Mouse (Mus musculus) kidney, embryonic 16.5 days (tissue): ENCODE results near the gene Elp1. TPM values are rescaled to one million over a fixed set of nuclear protein-coding genes. Genes with fewer than 3 reads are reported as not detected.

Source experiments
- ATAC-seq: fragments of 200-750 bp; cut with Nextera tagmentation; 2 replicates; pipeline ENCODE4 v1.8.0; 2017; ENCODE audit warnings: moderate TSS enrichment; ENCODE audit not compliant: low FRiP score, low TSS enrichment
- H3K27ac ChIP-seq: fragments of 300-500 bp; sonication (generic); 2 replicates; pipeline ENCODE4 v1.5.1; 2014; ENCODE audit warnings: low read length
- H3K27me3 ChIP-seq: fragments of 300-500 bp; sonication (generic); 2 replicates; pipeline ENCODE4 v1.6.1; 2014; ENCODE audit warnings: low read length, control low read depth, mixed read lengths; ENCODE audit not compliant: insufficient read depth
- H3K36me3 ChIP-seq: fragments of 300-500 bp; sonication (generic); 2 replicates; pipeline ENCODE4 v1.6.1; 2014; ENCODE audit warnings: low read length, control low read depth, mixed read lengths; ENCODE audit not compliant: insufficient read depth
- H3K4me1 ChIP-seq: fragments of 300-500 bp; sonication (generic); 2 replicates; pipeline ENCODE4 v1.6.1; 2014; ENCODE audit warnings: low read length, control low read depth, mixed read lengths; ENCODE audit not compliant: insufficient read depth
- H3K4me2 ChIP-seq: fragments of 300-500 bp; sonication (generic); replicated peaks from 2 replicates; pipeline ENCODE4 v1.6.1; 2014; ENCODE audit warnings: low read depth, low read length
- H3K4me3 ChIP-seq: fragments of 300-500 bp; sonication (generic); 2 replicates; pipeline ENCODE4 v1.5.1; 2014; ENCODE audit warnings: mild to moderate bottlenecking, low read length
- H3K9ac ChIP-seq: fragments of 300-500 bp; sonication (generic); replicated peaks from 2 replicates; pipeline ENCODE4 v1.6.1; 2014; ENCODE audit warnings: low read length
- H3K9me3 ChIP-seq: fragments of 300-500 bp; sonication (generic); 2 replicates; pipeline ENCODE4 v1.6.1; 2016; ENCODE audit warnings: low read length, control low read depth
- WGBS: fragments of 180-500 bp; shearing (Covaris S2); extraction: QIAGEN DNeasy Blood & Tissue Kit; methylation state at CpG from one replicate; pipeline ENCODE4 v1.1.7; 2014; 5-methylcytosine and 5-hydroxymethylcytosine counted together
- polyA plus RNA-seq: library from polyadenylated mRNA; unstranded; fragments of >200 nt; fragmentation: Nextera tagmentation; extraction: Ambion mirVana; gene quantifications from 2 replicates; pipeline ENCODE4 v1.2.1, GENCODE M21; 2015

Gene Elp1
- polyA plus RNA-seq, 1 experiment from 2014 or later: 50.6 TPM

DNA sequence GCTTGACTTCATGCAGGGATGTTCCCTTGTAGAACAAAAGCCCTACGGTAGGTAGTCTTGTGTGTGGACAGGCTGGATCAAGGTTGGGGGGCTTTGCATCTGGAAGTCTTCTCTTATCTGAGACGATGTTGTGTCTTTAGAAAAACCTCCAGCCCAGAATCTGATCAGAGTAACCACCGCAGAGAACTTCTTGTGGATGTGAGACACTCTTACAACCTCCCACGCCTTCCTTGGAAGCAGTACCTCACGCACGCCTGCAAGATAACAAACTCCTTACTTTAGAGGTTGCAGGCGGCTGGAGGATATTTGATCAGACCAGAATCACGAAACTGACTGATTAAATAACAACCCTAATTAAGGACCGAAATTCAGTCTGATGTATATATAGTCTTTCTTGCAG is 81.7 kb downstream of the Elp1 start:
- WGBS: 43% methylated on average over 9 of the region's 9 CpGs
- peaks cover 5% of the 10 kb centered on the region; the same call in 1 of the 2 replicates for H3K4me1 ChIP-seq
- no peak overlapping the region for H3K27ac ChIP-seq
- no peak for ATAC-seq
- H3K9ac ChIP-seq: no peak overlapping the region
- no peak overlapping the region for H3K4me3 ChIP-seq
- H3K27me3 ChIP-seq: no peaks in the 10 kb centered on the region
- H3K9me3 ChIP-seq: no peaks in the 10 kb centered on the region
- H3K36me3 ChIP-seq: no peaks in the 10 kb centered on the region
- no peak overlapping the region for H3K4me2 ChIP-seq

DNA sequence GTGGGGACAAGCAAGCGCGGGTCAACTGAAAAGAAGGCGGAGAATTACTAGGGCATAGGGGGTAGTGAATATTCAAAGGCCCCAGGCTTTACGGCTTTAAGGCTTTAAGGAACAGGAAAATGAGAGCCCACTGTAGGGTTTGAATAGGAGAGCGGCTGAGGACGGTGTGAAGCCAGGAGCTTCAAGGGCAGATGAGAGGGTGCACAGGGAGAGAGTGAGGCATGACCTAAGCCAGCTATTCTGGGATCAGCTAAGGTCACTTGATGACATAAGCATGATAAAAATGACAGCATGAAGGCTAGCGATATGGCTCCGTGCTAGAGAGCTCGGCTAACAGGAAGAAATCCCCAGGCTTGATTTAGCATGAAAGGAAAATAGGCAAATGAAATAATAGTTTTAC is 82.7 kb downstream of the Elp1 start:
- no peaks in the 10 kb centered on the region for H3K9me3 ChIP-seq
- no peak overlapping the region for H3K27ac ChIP-seq
- 56% methylated on average over 9 of the region's 9 CpGs for WGBS
- no peak for ATAC-seq
- peaks cover 5% of the 10 kb centered on the region; the same call in 1 of the 2 replicates for H3K4me1 ChIP-seq
- H3K9ac ChIP-seq: no peak overlapping the region
- no peaks in the 10 kb centered on the region for H3K27me3 ChIP-seq
- no peak overlapping the region for H3K4me2 ChIP-seq
- H3K4me3 ChIP-seq: no peak overlapping the region
- no peaks in the 10 kb centered on the region for H3K36me3 ChIP-seq

DNA sequence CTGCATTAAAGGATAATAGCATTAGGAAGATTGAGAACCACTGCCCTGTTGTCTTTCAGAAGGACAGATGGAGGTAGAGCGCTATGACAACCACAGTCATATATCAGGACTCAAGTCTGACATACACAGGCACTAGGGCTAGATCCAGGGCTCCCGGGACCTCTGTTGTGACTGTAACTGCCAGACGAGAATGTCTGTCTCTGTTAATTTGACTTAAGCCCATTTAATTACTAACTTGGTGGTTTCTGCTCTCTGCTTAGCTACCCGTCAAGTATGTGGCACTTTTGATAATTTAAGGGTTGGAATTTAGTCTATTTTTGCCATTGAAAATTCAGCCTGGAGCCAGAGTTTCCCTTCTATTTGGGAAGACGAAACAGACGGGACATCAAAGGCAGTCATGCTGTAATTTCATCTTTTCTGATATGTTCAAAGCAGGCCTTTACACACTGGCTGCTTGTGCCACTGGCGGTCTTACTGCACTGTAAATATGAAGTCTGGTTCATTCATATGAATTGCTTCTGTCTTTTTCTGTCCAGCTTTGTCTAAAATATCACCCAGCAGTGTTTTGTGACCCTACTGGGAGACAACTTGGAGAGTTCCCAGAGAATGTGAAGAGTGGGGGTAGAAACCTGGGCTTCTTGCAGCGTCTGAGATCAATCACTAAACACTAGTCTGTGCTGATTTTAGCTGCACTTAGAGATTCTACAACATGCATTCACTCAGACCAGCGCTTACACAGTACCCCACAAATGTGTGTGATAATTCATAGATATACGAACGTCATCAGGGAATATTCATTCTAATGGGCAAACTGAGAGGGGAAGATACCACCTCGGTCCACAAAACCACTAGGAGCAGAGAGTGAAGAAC is 83.3 kb downstream of the Elp1 start:
- no peaks in the 10 kb centered on the region for H3K27me3 ChIP-seq
- H3K9me3 ChIP-seq: no peaks in the 10 kb centered on the region
- no peak overlapping the region for H3K9ac ChIP-seq
- H3K4me2 ChIP-seq: no peak overlapping the region
- H3K36me3 ChIP-seq: no peaks in the 10 kb centered on the region
- H3K4me1 ChIP-seq: peaks cover 5% of the 10 kb centered on the region; the same call in 1 of the 2 replicates
- WGBS: 57% methylated on average over 12 of the region's 12 CpGs
- no peak overlapping the region for H3K4me3 ChIP-seq
- no peak for ATAC-seq
- H3K27ac ChIP-seq: no peak overlapping the region

DNA sequence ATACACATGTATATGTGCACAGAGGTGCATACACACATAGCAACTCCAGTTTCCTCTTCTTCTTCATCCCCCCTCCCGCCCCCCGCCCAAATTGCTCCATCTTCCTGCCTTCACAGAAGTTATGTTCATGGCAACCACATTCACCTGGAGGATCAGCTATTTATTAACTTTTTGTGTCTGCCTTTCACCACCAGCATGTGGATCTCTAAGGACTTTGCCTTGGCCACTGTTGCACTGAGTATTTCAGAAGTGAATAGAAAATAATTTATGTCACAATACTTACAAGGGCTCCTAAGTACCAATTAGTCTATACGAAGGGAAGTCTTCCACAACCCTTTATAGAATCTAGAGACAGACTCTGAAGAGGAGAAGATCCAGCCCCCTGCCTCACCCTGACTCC is 84.2 kb downstream of the Elp1 start:
- ATAC-seq: no peak
- Histone ChIP-seq H3K27ac (no peak overlapping the region), H3K4me2 (no peak overlapping the region), H3K36me3 (no peaks in the 10 kb centered on the region), H3K27me3 (no peaks in the 10 kb centered on the region), H3K4me3 (no peak overlapping the region), H3K9ac (no peak overlapping the region), H3K4me1 (peaks cover 5% of the 10 kb centered on the region; the same call in 1 of the 2 replicates), H3K9me3 (no peaks in the 10 kb centered on the region)
- 87% methylated on average over 3 of the region's 3 CpGs for WGBS

DNA sequence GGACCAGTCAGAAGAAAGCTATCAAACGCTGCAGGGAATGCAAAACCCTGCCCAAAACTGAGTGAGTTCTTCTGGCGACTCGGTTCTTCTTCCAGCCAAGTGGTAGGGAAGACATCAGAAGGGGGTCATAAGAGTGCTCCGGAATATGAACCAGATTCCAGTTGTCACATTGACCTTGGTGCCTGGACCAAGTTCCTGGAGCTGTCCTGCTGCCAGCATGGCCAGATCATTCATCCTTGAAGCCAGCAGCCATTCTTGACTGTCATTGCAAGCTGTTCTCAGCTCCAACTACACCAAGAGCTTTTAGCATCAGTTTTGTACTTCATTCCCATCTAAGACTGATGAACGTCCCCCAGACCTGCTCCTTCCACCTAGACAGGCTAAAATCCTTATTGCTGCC is 85.3 kb downstream of the Elp1 start:
- no peak overlapping the region for H3K4me2 ChIP-seq

DNA sequence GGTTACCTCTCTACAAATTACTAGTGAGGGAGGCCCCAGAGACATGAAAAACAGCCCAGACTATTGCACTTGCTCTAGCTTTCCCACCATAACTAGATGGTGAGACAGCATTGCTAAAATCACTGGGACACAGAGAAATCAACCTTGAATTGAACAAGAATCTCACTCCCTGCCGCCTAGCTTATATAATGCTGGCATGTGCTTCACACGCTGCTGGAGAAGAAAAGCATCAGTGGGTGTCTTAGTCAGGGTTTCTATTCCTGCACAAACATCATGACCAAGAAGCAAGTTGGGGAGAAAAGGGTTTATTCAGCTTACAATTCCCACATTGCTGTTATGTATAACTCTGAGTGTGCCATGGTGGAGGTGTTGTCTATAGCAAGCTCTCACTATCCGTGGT is 89.0 kb downstream of the Elp1 start:
- no peak overlapping the region for H3K4me3 ChIP-seq
- no peak for ATAC-seq
- H3K36me3 ChIP-seq: no peaks in the 10 kb centered on the region
- H3K9ac ChIP-seq: no peak overlapping the region
- H3K4me1 ChIP-seq: no peaks in the 10 kb centered on the region
- no peaks in the 10 kb centered on the region for H3K9me3 ChIP-seq
- no peak overlapping the region for H3K27ac ChIP-seq
- H3K27me3 ChIP-seq: no peaks in the 10 kb centered on the region
- H3K4me2 ChIP-seq: no peak overlapping the region
- 84% methylated on average over 3 of the region's 3 CpGs for WGBS

More for the DNA sequence above, 85.3 kb downstream of the Elp1 start:
- no peak overlapping the region for H3K27ac ChIP-seq
- no peaks in the 10 kb centered on the region for H3K27me3 ChIP-seq
- H3K9ac ChIP-seq: no peak overlapping the region
- 57% methylated on average over 5 of the region's 5 CpGs for WGBS
- peaks cover 5% of the 10 kb centered on the region; the same call in 1 of the 2 replicates for H3K4me1 ChIP-seq
- H3K36me3 ChIP-seq: no peaks in the 10 kb centered on the region
- no peak overlapping the region for H3K4me3 ChIP-seq
- H3K9me3 ChIP-seq: no peaks in the 10 kb centered on the region
- no peak for ATAC-seq

DNA sequence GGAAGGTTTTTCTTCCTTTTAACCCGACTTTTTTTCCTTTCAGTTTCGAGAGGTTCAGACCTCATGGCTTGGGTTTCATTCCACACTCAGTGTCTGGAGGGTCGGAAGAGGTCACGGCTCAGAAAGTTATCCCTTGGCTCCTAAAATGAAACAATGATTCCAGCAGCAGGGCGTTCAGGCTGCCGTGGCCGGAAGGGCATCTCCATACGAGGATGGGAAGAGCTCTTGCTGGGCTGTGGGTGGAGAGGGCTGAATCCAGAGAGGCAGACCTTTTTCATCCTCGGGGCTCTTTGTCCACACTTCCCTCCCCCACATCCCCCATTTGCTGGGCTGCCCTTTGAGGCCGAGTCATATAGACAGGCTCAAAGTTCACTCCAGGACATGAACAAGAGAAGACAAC is 99.9 kb downstream of the Elp1 start:
- no peaks in the 10 kb centered on the region for H3K27me3 ChIP-seq
- H3K9me3 ChIP-seq: no peaks in the 10 kb centered on the region
- ATAC-seq: no peak
- peak overlapping the region; percentile 14 for H3K4me2 ChIP-seq
- WGBS: 8% methylated on average over 10 of the region's 10 CpGs
- H3K4me3 ChIP-seq: peak overlapping the region; percentile 0; the same call in 1 of the 2 replicates
- no peak overlapping the region for H3K9ac ChIP-seq
- peaks cover 7% of the 10 kb centered on the region; the same call in 1 of the 2 replicates for H3K4me1 ChIP-seq
- H3K36me3 ChIP-seq: no peaks in the 10 kb centered on the region
- no peak overlapping the region for H3K27ac ChIP-seq

Other genes starting within 250 kb of the Elp1 start
- gene Gm26657, start 62.3 kb downstream of the Elp1 start, polyA plus RNA-seq: not detected in 2 replicates
- gene Actl7b, start 60.9 kb downstream of the Elp1 start, polyA plus RNA-seq: not detected in 2 replicates
- not detected in 2 replicates for gene Actl7a, start 58.9 kb downstream of the Elp1 start, polyA plus RNA-seq
- 17.9 and 20.6 TPM in 2 replicates for gene Fam206a, start within 50 bp of the Elp1 start, polyA plus RNA-seq
- 38.7 and 39.7 TPM in 2 replicates for gene Ctnnal1, start 62.9 kb upstream of the Elp1 start, polyA plus RNA-seq
- 9.1 and 9.6 TPM in 2 replicates for gene Tmem245, start 145.1 kb upstream of the Elp1 start, polyA plus RNA-seq
- 0.30 and 0.55 TPM in 2 replicates for gene Frrs1l, start 188.1 kb upstream of the Elp1 start, polyA plus RNA-seq